Mouse (Mus musculus): ENCODE measurements around the gene Glce. TPM values are rescaled to one million over a fixed set of nuclear protein-coding genes. Genes with fewer than 3 reads are reported as not detected.

Glce gene
- total RNA-seq, 4 experiments from 2014 or later: 34.0 to 41.7 (median 36.6) TPM

DNA sequence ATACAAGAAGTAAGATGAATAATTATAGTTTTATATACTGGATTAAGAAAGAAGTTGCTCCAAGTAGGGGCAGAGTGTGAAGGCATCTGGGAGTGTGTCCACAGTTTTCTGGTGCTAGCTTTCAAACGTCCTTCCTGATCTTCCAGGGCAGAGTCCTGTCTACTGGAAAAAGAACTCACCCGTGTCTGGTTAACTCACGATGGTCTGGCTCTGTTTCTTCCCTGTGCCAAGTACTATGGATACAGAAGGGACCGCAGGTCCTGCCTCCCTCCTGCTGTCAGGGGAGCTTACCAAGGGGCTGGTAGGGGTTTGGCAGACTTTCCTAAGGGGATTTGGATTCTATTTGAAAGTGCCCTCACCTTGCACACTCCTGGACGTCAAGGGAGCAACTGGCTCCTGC lies 97.4 kb downstream of the Glce start:
- no peak for DNase-seq

DNA sequence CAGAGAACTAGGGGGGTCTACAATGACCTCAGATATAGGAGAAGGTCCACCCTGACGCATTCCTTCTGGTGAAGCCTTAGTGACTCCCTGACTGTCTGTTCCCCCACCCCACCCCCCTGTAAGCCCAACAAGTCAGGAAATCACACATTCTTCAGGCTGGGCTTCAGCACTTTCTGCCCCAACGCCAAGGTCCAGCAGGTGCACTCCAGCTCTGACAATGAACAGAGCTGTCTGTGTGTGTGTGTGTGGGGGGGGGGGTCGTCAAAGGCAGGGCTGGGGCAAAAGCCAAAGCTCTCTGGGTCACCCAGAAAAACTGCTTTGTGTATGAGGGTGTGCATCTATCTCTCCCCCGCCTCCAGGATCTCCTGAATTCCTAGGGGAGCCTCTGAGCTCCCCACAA lies 98.6 kb downstream of the Glce start:
- DNase-seq: no peak

GRCm38 (mm10) chr9:62022961-62023680 lies 99.3 kb downstream of the Glce start:
- DNase-seq: peak; percentile 47

- DNase-seq: no peak
Measured at GRCm38 (mm10) chr9:62021583-62022120, 100.8 kb downstream of the Glce start.

- DNase-seq: no peak
Measured at GRCm38 (mm10) chr9:62020259-62020658, 102.2 kb downstream of the Glce start.

- DNase-seq: no peak
Measured at GRCm38 (mm10) chr9:62018229-62019093, 104.0 kb downstream of the Glce start.

- no peak for DNase-seq
Measured at GRCm38 (mm10) chr9:62017329-62017728, 105.1 kb downstream of the Glce start.

DNA sequence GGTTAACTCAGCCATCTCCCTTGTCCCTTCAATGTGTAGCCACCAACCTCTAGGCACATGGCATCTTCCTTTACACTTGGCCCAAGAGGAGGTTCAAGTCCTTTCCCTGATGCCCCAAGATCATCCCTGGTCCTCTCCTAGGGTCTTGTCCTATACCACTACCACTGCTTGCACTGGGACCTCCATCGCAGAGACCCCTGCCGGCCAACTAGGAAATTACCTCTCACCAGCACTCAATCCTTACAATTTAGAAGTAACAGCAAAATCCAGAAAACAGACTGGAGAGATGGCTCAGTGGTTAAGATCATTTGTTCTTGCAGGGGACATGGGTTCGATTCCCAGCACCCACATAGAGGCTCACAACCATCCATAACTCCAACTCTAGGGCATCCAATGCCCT lies 107.0 kb downstream of the Glce start:
- DNase-seq: no peak

- no peak for DNase-seq
Measured at GRCm38 (mm10) chr9:62013316-62014097, 108.9 kb downstream of the Glce start.

DNA sequence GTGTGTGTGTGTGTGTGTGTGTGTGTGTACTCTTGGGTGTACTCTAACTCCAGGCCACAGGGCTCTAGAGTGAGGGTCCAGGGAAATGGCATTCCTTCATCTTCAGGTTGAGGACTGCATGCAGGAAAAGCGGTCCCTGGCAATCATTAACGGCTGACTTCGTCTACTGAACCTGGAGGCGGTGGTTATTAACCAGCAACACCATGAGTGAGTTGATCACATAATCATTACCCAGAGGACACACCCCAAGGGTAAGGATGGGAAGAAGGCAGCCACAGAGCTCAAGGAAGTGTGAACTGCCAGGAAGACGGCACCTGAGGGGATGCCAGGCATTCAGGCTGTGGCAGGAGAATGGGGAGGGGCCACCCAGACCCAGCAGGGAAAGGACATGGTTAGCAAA lies 114.1 kb downstream of the Glce start:
- DNase-seq: no peak

Small RNAs within 50 kb of the gene (microRNA-seq; reads per million reads assigned to microRNA genes)
- 1.2 to 1.7 reads per million in 2 experiments for gene Mir5133

Other genes with a start within 250 kb of the Glce start
- 1,000 to 10,000 TPM; 2,047 to 2,140 (median 2,121) TPM for gene Rplp1, start 208.1 kb downstream of the Glce start, total RNA-seq (2022)
- gene Kif23, start 175.9 kb downstream of the Glce start, total RNA-seq (2022): 1 to 10 TPM; 2.3 to 3.8 (median 3.7) TPM
- gene Paqr5, start 95.8 kb downstream of the Glce start, total RNA-seq (2022): 1 to 10 TPM; 1.9 to 6.4 (median 4.2) TPM
- gene Spesp1, start 159.6 kb upstream of the Glce start, total RNA-seq (2022): not detected
- gene Anp32a, start 218.6 kb upstream of the Glce start, total RNA-seq (2022): 100 to 1,000 TPM; 271 to 383 (median 310) TPM

All from adrenal gland, adult 8-10 months (tissue).